Mouse (Mus musculus): ENCODE data around the gene Sgsm1. TPM values are rescaled to one million over a fixed set of nuclear protein-coding genes. Genes with fewer than 3 reads are reported as not detected.

Sgsm1 gene
- polyA plus RNA-seq (2014; fragmentation: Nextera tagmentation; extraction: Ambion mirVana): 14.4 and 15.7 TPM in 2 replicates

DNA sequence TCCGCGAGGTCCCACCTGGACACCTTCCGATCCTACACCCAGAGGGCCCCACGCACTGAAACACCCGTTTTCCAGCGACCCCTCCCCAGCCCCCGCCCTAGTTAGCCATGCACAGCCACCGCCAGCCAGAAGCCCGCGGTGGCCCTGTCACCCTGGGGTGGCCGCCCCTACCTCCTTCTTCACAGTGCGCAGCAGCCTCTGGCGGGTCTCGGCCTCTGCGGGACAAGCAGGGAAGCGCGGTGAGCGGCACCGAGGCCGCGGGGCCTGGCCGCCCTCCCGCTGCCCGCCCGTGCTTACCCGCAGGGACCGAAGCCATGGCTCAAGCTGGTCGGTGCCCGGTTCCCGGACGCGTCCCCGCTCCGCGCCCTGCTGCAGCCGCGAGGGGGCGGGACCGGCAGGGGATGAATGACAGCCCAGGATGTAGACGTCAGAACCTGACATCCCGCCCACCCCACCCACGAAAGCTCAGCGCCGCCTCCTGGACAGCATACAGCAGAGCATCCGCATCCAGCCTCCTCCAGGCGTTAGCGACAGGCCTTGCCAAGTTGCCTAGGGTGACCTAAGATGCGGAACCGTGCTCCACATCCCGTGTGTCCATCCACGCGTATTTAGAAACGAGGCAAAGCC lies at the start of gene Sgsm1:
Gene Sgsm1 (minus strand): TSS at position 410 of the 627 bp plus-strand sequence.
- no peak within 1 kb of the TSS for H3K27ac ChIP-seq (ENCODE audit: low read depth, low read length)
- peak; percentile 95 for DNase-seq (ENCODE audit: low spot score)
- H3K36me3 ChIP-seq (ENCODE audit: control insufficient read depth, insufficient read depth, low read length): no peaks in the 10 kb centered on the region
- H3K4me2 ChIP-seq (ENCODE audit: low read depth, low read length, severe bottlenecking): peak within 1 kb of the TSS; percentile 93
- peak; percentile 71 for ATAC-seq (replicated peaks; ENCODE audit: low FRiP score)
- H3K27me3 ChIP-seq (ENCODE audit: control insufficient read depth, insufficient read depth, low read length): peaks cover 13% of the 10 kb centered on the region
- H3K9me3 ChIP-seq (ENCODE audit: control insufficient read depth, low read length): no peaks in the 10 kb centered on the region; the same call in 1 of the 2 replicates
- H3K4me1 ChIP-seq (replicated peaks; ENCODE audit: control insufficient read depth, insufficient read depth, low read length): peaks cover 13% of the 10 kb centered on the region
- WGBS: 3% methylated on average over 53 of the region's 53 CpGs
- peak within 1 kb of the TSS; percentile 67 for H3K9ac ChIP-seq (ENCODE audit: low read length)
- H3K4me3 ChIP-seq (ENCODE audit: low read depth, low read length): peak within 1 kb of the TSS; percentile 56

DNA sequence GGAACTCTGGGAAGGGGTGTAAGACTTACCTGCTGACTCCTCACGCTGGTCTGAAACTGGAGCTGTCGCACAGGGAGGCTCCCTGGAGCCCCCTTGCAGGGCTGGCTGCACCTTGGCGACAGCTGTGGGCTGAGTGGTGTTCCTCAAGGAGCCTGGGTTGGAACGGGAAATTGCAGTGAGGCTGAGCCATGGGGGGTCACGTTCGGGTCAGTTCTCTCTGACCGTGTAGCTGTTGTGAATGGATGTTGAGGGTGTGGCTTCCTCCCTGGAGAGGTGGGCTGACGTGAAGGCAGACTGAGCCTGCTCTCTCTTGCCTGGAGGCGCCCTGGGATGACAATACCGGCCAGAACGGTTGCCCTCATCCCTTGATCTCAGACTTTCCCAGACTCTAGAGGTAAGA lies 48.2 kb upstream of the Sgsm1 start:
- Histone ChIP-seq H3K27me3 (ENCODE audit: control insufficient read depth, insufficient read depth, low read length) (no peaks in the 10 kb centered on the region), H3K4me3 (ENCODE audit: low read depth, low read length) (no peak overlapping the region), H3K4me2 (ENCODE audit: low read depth, low read length, severe bottlenecking) (no peak overlapping the region), H3K9me3 (ENCODE audit: control insufficient read depth, low read length) (no peaks in the 10 kb centered on the region), H3K9ac (ENCODE audit: low read length) (no peak overlapping the region), H3K27ac (ENCODE audit: low read depth, low read length) (no peak overlapping the region), H3K36me3 (ENCODE audit: control insufficient read depth, insufficient read depth, low read length) (no peaks in the 10 kb centered on the region), H3K4me1 (replicated peaks; ENCODE audit: control insufficient read depth, insufficient read depth, low read length) (no peaks in the 10 kb centered on the region)
- WGBS: 8% methylated on average over 11 of the region's 11 CpGs
- ATAC-seq (replicated peaks; ENCODE audit: low FRiP score) (no peak), DNase-seq (ENCODE audit: low spot score) (no peak)

DNA sequence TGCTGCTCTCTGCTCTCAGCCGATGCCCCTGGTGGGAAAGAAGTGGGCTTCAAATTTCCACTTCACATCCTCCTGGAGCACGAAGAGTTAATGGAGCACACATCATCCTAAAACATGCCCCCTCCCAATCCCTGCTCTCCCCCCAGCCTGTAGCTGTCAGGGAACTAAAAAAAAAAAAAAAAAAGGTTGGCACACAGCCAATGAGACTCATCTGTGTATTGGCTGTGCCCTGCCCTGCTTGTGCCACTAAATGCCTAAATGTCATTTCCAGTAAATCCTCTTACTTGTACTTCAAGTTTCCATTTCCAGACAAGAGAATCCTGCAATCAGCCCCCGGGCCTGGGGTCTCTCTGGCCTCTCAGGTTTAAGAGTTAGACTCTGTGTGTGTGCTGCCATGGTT lies 47.1 kb upstream of the Sgsm1 start:
- Histone ChIP-seq H3K9me3 (ENCODE audit: control insufficient read depth, low read length) (no peaks in the 10 kb centered on the region), H3K4me3 (ENCODE audit: low read depth, low read length) (no peak overlapping the region), H3K9ac (ENCODE audit: low read length) (no peak overlapping the region), H3K27me3 (ENCODE audit: control insufficient read depth, insufficient read depth, low read length) (no peaks in the 10 kb centered on the region), H3K4me1 (replicated peaks; ENCODE audit: control insufficient read depth, insufficient read depth, low read length) (0 out of 2 replicates have a peak, but pooled peaks cover 2% of the 10 kb centered on the region), H3K36me3 (ENCODE audit: control insufficient read depth, insufficient read depth, low read length) (no peaks in the 10 kb centered on the region), H3K27ac (ENCODE audit: low read depth, low read length) (no peak overlapping the region), H3K4me2 (ENCODE audit: low read depth, low read length, severe bottlenecking) (no peak overlapping the region)
- WGBS: 66% methylated on average over 3 of the region's 3 CpGs
- DNase-seq (ENCODE audit: low spot score) (no peak), ATAC-seq (replicated peaks; ENCODE audit: low FRiP score) (no peak)

DNA sequence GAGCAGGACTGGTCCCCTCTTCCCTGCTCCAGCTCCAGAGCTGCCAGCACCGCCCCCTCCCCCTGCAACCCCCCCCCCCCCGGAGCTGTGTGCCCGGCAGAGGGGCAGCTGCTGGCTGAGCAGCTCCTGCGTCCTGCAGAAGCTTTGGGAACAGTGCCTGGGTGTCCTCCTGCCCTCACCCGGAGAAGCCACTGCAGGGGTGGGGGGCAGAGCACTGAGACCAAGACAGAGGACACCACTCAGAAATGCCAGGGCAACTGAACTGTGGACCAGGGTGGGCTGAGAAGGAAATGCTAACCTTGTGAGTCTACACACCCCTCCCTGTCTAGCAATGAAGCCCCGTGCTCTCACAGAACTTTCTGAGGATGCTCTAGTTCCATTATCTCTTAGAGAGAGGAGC lies 46.6 kb upstream of the Sgsm1 start, which contains the start of gene Aym1:
Gene Aym1 (plus strand): TSS at position 109 of the 400 bp plus-strand sequence.
- WGBS: 23% methylated on average over 5 of the region's 6 CpGs
- no peaks in the 10 kb centered on the region; the same call in 1 of the 2 replicates for H3K27me3 ChIP-seq (ENCODE audit: control insufficient read depth, insufficient read depth, low read length)
- ATAC-seq (replicated peaks; ENCODE audit: low FRiP score): no peak

DNA sequence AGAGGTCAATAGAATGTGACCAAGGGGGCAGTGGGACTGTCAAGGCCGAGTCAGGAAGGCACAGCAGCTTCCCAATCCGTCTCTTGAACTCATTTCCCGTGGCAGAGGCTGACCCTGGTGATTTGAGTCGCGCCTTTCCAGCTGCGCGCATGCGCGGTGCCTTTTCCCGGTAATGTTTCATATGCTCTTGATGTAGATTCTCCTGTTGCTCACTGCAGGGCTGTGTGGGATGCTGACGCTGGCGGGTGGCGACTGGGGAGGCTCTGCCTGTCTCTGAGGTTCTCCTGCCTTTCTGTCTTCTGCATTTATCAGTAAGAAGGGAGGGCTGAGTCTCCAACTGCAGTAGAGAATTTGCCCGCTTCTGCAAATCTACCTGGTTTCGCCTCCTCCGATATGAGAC lies 43.7 kb upstream of the Sgsm1 start:
- H3K9me3 ChIP-seq (ENCODE audit: control insufficient read depth, low read length): no peaks in the 10 kb centered on the region
- H3K4me1 ChIP-seq (replicated peaks; ENCODE audit: control insufficient read depth, insufficient read depth, low read length): peaks cover 14% of the 10 kb centered on the region
- H3K4me3 ChIP-seq (ENCODE audit: low read depth, low read length): no peak overlapping the region
- H3K36me3 ChIP-seq (ENCODE audit: control insufficient read depth, insufficient read depth, low read length): no peaks in the 10 kb centered on the region
- 0 out of 2 replicates have a peak overlapping the region, but pooled peaks have one; percentile 2 for H3K4me2 ChIP-seq (ENCODE audit: low read depth, low read length, severe bottlenecking)
- DNase-seq (ENCODE audit: low spot score) (no peak), ATAC-seq (replicated peaks; ENCODE audit: low FRiP score) (no peak)
- H3K27ac ChIP-seq (ENCODE audit: low read depth, low read length): no peak overlapping the region
- H3K27me3 ChIP-seq (ENCODE audit: control insufficient read depth, insufficient read depth, low read length): no peaks in the 10 kb centered on the region; the same call in 1 of the 2 replicates
- no peak overlapping the region for H3K9ac ChIP-seq (ENCODE audit: low read length)
- 58% methylated on average over 16 of the region's 16 CpGs for WGBS

More for the DNA sequence above, 46.6 kb upstream of the Sgsm1 start, which contains the start of gene Aym1:
- no peak within 1 kb of the TSS for H3K9ac ChIP-seq (ENCODE audit: low read length)
- H3K4me3 ChIP-seq (ENCODE audit: low read depth, low read length): no peak within 1 kb of the TSS
- H3K27ac ChIP-seq (ENCODE audit: low read depth, low read length): no peak within 1 kb of the TSS
- H3K9me3 ChIP-seq (ENCODE audit: control insufficient read depth, low read length): no peaks in the 10 kb centered on the region
- 0 out of 2 replicates have a peak, but pooled peaks cover 5% of the 10 kb centered on the region for H3K4me1 ChIP-seq (replicated peaks; ENCODE audit: control insufficient read depth, insufficient read depth, low read length)
- no peak within 1 kb of the TSS for H3K4me2 ChIP-seq (ENCODE audit: low read depth, low read length, severe bottlenecking)
- DNase-seq (ENCODE audit: low spot score): no peak
- no peaks in the 10 kb centered on the region for H3K36me3 ChIP-seq (ENCODE audit: control insufficient read depth, insufficient read depth, low read length)

DNA sequence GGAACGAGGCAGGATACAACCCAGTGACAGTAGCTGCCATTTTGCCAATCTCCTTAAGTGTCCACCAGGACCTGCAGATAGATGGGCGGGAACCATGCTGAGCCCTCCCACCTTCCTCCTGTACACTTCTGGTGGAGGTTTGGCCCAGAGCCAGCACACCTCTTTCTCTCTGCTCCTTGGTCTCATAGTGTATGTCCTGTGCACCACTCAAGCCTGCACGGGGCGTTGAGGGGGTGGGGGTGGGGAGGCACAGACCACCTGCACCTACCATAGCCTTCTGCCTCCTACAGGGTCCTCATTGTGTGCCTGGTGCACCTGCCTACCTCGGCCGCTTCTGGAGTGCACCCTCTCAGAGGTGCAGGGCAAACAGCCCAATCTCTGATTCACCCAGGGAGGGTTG lies 42.0 kb upstream of the Sgsm1 start:
- H3K4me2 ChIP-seq (ENCODE audit: low read depth, low read length, severe bottlenecking): no peak overlapping the region
- no peak for DNase-seq (ENCODE audit: low spot score)
- no peak overlapping the region for H3K9ac ChIP-seq (ENCODE audit: low read length)
- ATAC-seq (replicated peaks; ENCODE audit: low FRiP score): no peak
- H3K36me3 ChIP-seq (ENCODE audit: control insufficient read depth, insufficient read depth, low read length): no peaks in the 10 kb centered on the region
- H3K9me3 ChIP-seq (ENCODE audit: control insufficient read depth, low read length): no peaks in the 10 kb centered on the region
- 80% methylated on average over 6 of the region's 6 CpGs for WGBS
- H3K4me1 ChIP-seq (replicated peaks; ENCODE audit: control insufficient read depth, insufficient read depth, low read length): peaks cover 16% of the 10 kb centered on the region
- H3K4me3 ChIP-seq (ENCODE audit: low read depth, low read length): no peak overlapping the region
- peaks cover 9% of the 10 kb centered on the region; the same call in 1 of the 2 replicates for H3K27me3 ChIP-seq (ENCODE audit: control insufficient read depth, insufficient read depth, low read length)
- no peak overlapping the region for H3K27ac ChIP-seq (ENCODE audit: low read depth, low read length)

DNA sequence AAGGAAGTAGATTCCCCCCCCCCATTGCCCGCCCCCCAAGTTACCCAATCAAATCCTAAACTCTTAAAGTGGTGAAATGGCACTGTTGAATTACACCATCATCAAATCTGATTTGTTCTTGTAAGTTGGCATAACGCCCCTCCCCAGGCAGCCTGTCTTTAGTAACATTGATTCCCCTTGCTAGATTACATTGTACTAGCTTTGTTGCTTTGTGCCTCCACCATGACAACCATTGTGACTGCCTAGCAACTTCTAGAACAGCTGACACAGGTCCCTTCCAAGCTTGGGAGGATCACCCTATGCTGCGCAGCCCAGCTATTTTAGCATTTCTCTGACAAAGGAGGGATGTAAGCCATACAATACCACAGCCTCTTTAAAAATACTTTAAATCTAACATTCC lies 41.2 kb upstream of the Sgsm1 start:
- no peak for DNase-seq (ENCODE audit: low spot score)

DNA sequence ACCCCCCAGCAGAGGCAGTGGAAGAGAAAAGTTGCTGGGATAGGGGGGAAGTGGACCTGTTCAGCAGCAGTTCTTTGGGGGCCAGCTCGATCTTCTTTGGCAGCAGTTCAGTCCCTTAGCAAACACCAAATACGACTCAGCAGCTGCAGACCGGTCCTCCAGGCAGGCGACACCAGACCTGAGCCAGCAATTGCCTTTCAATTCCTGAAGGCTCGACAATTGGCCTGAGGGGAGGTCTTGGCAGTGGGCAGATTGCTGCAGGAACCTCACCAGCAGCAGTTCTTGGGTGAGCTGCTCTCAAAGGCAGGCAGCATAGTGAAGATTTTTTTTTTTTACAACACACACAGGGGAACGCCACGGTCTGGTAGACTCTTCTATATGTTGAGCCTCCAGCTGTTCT lies 39.2 kb upstream of the Sgsm1 start:
- Histone ChIP-seq H3K36me3 (ENCODE audit: control insufficient read depth, insufficient read depth, low read length) (no peaks in the 10 kb centered on the region), H3K9me3 (ENCODE audit: control insufficient read depth, low read length) (no peaks in the 10 kb centered on the region), H3K27me3 (ENCODE audit: control insufficient read depth, insufficient read depth, low read length) (peaks cover 26% of the 10 kb centered on the region), H3K4me3 (ENCODE audit: low read depth, low read length) (no peak overlapping the region), H3K4me2 (ENCODE audit: low read depth, low read length, severe bottlenecking) (no peak overlapping the region), H3K27ac (ENCODE audit: low read depth, low read length) (no peak overlapping the region), H3K4me1 (replicated peaks; ENCODE audit: control insufficient read depth, insufficient read depth, low read length) (peaks cover 16% of the 10 kb centered on the region), H3K9ac (ENCODE audit: low read length) (no peak overlapping the region)
- 27% methylated on average over 7 of the region's 7 CpGs for WGBS
- ATAC-seq (replicated peaks; ENCODE audit: low FRiP score) (no peak), DNase-seq (ENCODE audit: low spot score) (peak; percentile 65)

More for the DNA sequence above, 41.2 kb upstream of the Sgsm1 start:
- Histone ChIP-seq H3K9me3 (ENCODE audit: control insufficient read depth, low read length) (no peaks in the 10 kb centered on the region), H3K4me3 (ENCODE audit: low read depth, low read length) (no peak overlapping the region), H3K4me2 (ENCODE audit: low read depth, low read length, severe bottlenecking) (no peak overlapping the region), H3K9ac (ENCODE audit: low read length) (no peak overlapping the region), H3K27me3 (ENCODE audit: control insufficient read depth, insufficient read depth, low read length) (peaks cover 14% of the 10 kb centered on the region; the same call in 1 of the 2 replicates), H3K27ac (ENCODE audit: low read depth, low read length) (no peak overlapping the region), H3K36me3 (ENCODE audit: control insufficient read depth, insufficient read depth, low read length) (no peaks in the 10 kb centered on the region), H3K4me1 (replicated peaks; ENCODE audit: control insufficient read depth, insufficient read depth, low read length) (peaks cover 16% of the 10 kb centered on the region)
- WGBS: 66% methylated on average over 3 of the region's 3 CpGs
- ATAC-seq (replicated peaks; ENCODE audit: low FRiP score): no peak

DNA sequence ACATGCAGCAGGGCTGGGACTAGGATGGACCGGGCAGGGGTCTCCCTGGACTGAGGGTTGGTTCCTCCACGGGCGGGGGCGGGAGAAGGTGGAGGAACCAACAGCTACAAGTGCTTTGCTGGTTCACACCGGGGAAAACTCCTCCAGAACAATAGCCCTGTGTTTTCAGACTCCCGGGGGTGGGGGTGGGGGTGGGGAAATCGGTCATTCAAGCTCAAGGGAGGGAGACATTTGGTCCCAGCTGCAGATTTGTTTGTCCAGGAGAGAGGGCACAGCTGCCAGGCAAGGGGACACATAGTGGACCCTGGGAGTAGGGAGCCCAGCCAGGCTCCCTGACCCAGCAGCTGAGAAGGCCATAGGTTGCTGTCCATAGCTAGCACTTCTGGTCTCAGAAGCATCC lies 38.6 kb upstream of the Sgsm1 start:
- DNase-seq (ENCODE audit: low spot score): no peak

More for the DNA sequence above, 38.6 kb upstream of the Sgsm1 start:
- H3K36me3 ChIP-seq (ENCODE audit: control insufficient read depth, insufficient read depth, low read length): no peaks in the 10 kb centered on the region
- peaks cover 16% of the 10 kb centered on the region for H3K4me1 ChIP-seq (replicated peaks; ENCODE audit: control insufficient read depth, insufficient read depth, low read length)
- no peak overlapping the region for H3K9ac ChIP-seq (ENCODE audit: low read length)
- 0 out of 2 replicates have a peak, but pooled peaks have one; percentile 42 for ATAC-seq (replicated peaks; ENCODE audit: low FRiP score)
- no peaks in the 10 kb centered on the region for H3K9me3 ChIP-seq (ENCODE audit: control insufficient read depth, low read length)
- no peak overlapping the region for H3K4me2 ChIP-seq (ENCODE audit: low read depth, low read length, severe bottlenecking)
- no peak overlapping the region for H3K27ac ChIP-seq (ENCODE audit: low read depth, low read length)
- peaks cover 26% of the 10 kb centered on the region for H3K27me3 ChIP-seq (ENCODE audit: control insufficient read depth, insufficient read depth, low read length)
- H3K4me3 ChIP-seq (ENCODE audit: low read depth, low read length): no peak overlapping the region
- WGBS: 6% methylated on average over 7 of the region's 7 CpGs

All from forebrain, embryonic 11.5 days (tissue).